Mouse (Mus musculus): ENCODE results near the gene Gna11. TPM values are rescaled to one million over a fixed set of nuclear protein-coding genes. Genes with fewer than 3 reads are reported as not detected.

The Gna11 gene
- polyA plus RNA-seq (2012; rRNA removed): 20.3 and 23.1 TPM in 2 replicates

DNA sequence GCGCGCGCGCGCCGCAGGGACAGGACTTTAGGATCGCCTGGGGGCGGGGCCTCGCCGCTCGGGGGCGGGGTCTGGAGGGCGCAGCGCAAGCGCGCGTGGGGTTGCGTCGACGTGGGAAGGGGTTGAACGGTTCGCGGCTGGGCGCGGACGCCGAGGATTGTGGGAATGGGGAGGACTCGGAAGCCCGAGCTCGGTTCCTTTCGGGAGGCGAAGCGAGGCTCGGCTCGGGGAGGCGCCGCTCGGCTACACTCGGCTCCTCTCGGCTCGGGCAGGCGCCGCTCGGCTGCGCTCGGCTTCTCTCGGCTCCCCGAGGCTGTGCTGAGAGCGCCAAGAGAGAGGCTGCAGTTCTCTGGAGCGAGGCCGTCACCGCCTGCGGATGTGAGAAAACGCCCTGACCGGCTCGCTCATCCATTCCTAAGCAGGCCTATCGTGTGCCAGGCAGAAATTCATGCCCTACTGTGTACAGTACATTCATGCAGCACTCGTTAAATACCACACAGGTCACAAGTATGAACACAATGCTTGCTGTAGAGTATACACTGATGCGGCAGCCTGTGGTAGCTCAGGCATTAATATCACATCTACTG is at the start of gene Gna11:
Gene Gna11, minus strand, starts transcription at position 30 of the 587 bp plus-strand sequence.

DNA sequence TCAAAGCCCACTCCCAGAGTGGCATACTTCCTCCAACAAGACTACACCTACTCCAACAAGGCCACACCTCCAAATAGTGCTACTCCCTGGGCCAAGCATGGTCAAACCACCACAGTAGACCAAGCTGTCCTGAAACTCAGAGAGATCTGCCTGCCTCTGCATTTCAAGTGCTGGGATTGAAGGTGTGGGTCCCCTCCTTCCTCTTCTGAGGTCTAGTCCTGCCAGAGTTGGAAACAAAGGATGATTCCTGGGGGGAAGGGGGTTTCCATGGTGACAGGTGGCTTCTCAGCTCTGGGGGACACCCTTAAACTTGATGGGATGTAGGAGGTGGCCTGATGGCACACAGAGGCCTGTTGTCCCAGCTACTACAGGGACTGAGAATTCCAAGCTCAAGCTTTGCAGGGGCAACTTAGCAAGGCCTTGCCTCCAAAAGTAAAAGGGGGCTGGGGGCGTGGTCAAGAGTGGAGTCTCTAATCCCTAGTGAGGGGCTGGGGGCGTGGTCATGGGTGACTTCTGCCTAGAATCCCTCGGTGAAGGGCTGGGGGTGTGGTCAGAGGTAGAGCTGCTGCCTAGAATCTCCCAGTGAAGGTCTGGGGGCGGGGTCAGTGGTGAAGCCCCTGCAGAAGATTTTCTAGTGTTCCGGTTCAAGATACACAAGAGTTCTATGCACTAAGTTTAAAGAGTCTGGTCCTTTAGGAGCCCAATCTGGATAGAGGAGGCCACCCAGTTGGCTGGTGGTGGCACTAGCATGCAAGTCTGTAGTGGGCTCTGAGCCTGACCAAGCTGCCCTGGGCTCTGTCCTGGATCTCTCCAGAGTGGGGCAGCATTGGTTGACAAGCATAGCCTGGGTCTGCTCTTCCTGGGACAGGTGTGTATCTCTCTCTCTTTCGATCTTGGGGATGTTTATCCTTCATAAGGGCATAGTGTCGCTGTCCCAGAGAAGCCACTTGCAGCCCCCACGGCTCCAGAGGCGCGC is 29.4 kb upstream of the Gna11 start, which contains the start of gene Tle2:
Gene Tle2, plus strand, starts transcription at position 481 of the 976 bp plus-strand sequence.

DNA sequence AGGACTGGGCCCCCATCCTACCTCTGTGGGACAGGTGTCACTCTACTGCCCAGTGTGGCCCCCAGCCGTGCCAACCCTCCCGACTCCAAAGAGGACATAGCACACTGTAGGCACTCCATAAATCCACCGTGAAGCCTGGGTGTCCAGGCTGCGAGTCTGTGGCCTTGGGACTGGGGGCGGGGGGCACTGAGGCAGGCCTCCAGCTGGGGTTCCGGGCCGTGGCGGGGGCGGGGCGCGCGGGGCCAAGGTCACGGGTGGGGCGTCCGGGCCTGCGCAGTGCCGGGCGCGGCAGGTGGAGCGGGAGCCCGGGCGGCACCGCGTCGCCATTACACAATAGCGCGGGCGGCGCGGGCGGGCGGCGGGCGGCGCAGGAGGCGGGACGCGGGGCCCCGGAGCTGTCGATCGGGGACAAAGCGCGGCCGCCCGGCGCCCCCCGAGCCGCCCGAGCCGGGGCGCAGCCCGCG is 14.2 kb upstream of the Gna11 start, which contains the start of gene Aes:
Gene Aes, plus strand, starts transcription at position 326 of the 464 bp plus-strand sequence.

DNA sequence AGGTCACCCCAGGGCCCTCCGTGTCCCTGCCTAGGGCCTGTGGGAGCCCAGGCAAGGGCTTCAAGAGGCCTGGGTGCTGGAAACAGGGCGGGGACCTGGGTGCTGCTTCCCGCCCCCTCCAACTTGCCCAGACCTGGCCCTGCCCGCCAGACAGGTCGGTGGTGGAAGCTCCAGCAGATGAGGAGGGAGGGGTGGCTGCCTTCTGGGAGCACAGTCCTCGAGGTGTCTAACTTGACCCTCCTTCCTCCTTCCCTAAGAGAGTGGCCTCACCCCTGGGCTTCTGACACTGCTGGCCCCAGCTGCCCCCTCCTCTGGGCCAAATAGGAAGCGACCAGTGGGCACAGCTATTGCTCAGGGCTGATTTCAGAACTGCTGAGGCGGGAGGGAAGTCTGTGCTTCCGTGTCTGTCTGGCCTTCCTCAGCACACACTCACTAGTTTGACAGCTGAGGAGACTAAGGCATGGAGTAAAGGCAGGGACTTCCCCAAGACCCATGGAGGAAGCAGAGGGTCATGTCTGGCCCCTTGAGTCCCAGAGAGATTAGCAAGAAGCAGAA is 20.9 kb downstream of the Gna11 start, which contains the start of gene Gna15:
Gene Gna15, minus strand, starts transcription at position 175 of the 555 bp plus-strand sequence.

DNA sequence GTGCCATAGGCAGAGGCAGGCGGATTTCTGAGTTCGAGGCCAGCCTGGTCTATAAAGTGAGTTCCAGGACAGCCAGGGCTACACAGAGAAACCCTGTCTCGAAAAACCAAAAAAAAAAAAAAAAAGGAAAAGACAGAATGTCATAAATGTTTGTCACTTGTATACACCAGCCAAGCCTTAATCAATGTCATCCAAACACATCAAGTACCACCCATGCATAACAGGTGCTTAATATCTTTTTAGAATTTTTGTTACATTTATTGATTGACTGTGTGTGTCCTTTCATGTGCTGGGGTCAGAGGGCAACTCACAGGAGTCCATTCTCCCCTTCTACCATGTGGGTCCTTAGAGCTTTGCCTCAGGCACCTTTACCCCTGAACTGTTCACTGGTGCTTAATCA is 45.0 kb downstream of the Gna11 start, which contains the start of gene S1pr4:
Gene S1pr4, minus strand, starts transcription at position 101 of the 400 bp plus-strand sequence.

DNA sequence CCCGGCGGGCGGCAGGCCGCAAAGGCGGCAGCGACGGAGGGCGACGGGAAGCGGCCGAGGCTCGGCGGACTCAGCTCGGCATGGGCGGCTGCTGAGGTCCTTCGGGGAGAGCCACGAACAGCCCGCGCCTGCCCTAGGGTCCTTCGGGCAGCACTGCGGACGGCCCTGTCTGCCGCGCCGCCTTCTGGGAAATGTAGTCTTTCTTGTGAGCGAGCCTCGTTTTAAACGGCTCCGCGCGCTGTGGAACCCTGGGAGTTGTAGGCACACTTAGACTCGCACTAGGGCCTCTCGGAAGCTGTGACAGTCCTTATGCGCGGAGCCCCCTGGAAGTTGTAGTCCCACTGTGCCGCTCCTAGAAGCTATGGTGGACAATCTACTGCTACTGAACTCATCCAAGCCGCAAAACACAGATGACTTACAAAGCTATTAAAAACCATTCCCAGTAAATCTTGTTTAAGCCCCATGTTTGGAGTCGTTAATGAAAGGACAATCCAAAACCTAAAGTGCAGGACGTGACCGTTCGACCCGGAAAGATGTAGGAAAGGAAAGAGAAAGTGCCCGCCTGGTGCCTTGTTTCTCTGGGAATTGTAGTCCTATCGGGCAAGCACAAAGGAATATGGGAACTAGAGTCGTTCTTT is 48.6 kb downstream of the Gna11 start, which contains the start of gene Ncln:
Gene Ncln, minus strand, starts transcription at position 129 of the 638 bp plus-strand sequence.

DNA sequence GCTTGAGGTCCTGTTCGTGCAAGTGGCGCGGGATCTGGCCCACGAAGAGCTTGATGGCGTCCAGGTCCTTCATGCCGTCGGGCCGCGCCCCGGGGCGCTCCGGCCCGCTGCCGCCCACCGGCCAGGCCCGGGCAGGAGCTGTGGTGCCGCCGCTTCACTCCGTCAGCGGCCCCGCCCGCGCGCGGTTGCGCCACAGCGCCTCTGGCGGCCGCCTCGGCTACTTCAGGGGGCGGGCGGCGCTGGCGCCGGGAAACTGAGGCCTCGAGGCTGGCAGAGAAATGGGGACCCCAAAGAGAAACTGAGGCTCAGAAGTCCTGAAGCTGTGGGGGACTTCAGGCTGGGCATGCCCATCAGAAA is 62.5 kb downstream of the Gna11 start, which contains the start of gene Celf5:
Gene Celf5, minus strand, starts transcription at position 177 of the 357 bp plus-strand sequence.

Other genes with a start within 250 kb of the Gna11 start
- 12.9 and 13.4 TPM in 2 replicates for gene Cactin, start 224.1 kb downstream of the Gna11 start, polyA plus RNA-seq (2012; rRNA removed)
- 3.1 and 3.4 TPM in 2 replicates for gene Tbxa2r, start 216.5 kb downstream of the Gna11 start, polyA plus RNA-seq (2012; rRNA removed)
- gene Gipc3, start 201.9 kb downstream of the Gna11 start, polyA plus RNA-seq (2012; rRNA removed): 0.02 TPM in 2 replicates
- 24.1 and 27.6 TPM in 2 replicates for gene Hmg20b, start 194.7 kb downstream of the Gna11 start, polyA plus RNA-seq (2012; rRNA removed)
- 8.7 and 8.9 TPM in 2 replicates for gene Mfsd12, start 187.7 kb downstream of the Gna11 start, polyA plus RNA-seq (2012; rRNA removed)
- gene 4930404N11Rik, start 179.4 kb downstream of the Gna11 start, polyA plus RNA-seq (2012; rRNA removed): 0.39 and 1.0 TPM in 2 replicates
- 54.1 and 61.6 TPM in 2 replicates for gene Fzr1, start 166.7 kb downstream of the Gna11 start, polyA plus RNA-seq (2012; rRNA removed)
- gene Dohh, start 160.8 kb downstream of the Gna11 start, polyA plus RNA-seq (2012; rRNA removed): 27.6 and 28.9 TPM in 2 replicates
- gene Gm48551, start 160.7 kb downstream of the Gna11 start, polyA plus RNA-seq (2012; rRNA removed): 0.58 and 0.75 TPM in 2 replicates
- gene Gm48552, start 156.2 kb downstream of the Gna11 start, polyA plus RNA-seq (2012; rRNA removed): 0.64 and 0.82 TPM in 2 replicates
- 2.6 and 3.4 TPM in 2 replicates for gene Smim24, start 152.1 kb downstream of the Gna11 start, polyA plus RNA-seq (2012; rRNA removed)
- gene Nfic, start 89.6 kb downstream of the Gna11 start, polyA plus RNA-seq (2012; rRNA removed): 1.7 and 1.9 TPM in 2 replicates
- gene Celf5, start 62.5 kb downstream of the Gna11 start, polyA plus RNA-seq (2012; rRNA removed): 0.02 and 0.06 TPM in 2 replicates
- gene Ncln, start 48.8 kb downstream of the Gna11 start, polyA plus RNA-seq (2012; rRNA removed): 65.7 and 83.5 TPM in 2 replicates
- gene S1pr4, start 45.1 kb downstream of the Gna11 start, polyA plus RNA-seq (2012; rRNA removed): 5.4 and 5.7 TPM in 2 replicates
- 4.0 and 4.2 TPM in 2 replicates for gene Gna15, start 21.0 kb downstream of the Gna11 start, polyA plus RNA-seq (2012; rRNA removed)
- 179 and 189 TPM in 2 replicates for gene Aes, start 14.3 kb upstream of the Gna11 start, polyA plus RNA-seq (2012; rRNA removed)
- gene Tle2, start 29.4 kb upstream of the Gna11 start, polyA plus RNA-seq (2012; rRNA removed): 5.9 and 6.8 TPM in 2 replicates
- 4.9 and 5.2 TPM in 2 replicates for gene Tle6, start 55.9 kb upstream of the Gna11 start, polyA plus RNA-seq (2012; rRNA removed)
- gene BC025920, start 61.1 kb upstream of the Gna11 start, polyA plus RNA-seq (2012; rRNA removed): 1.5 and 2.0 TPM in 2 replicates
- 7.5 and 8.7 TPM in 2 replicates for gene Sirt6, start 82.6 kb upstream of the Gna11 start, polyA plus RNA-seq (2012; rRNA removed)
- gene Ankrd24, start 83.3 kb upstream of the Gna11 start, polyA plus RNA-seq (2012; rRNA removed): 10.1 and 10.8 TPM in 2 replicates
- 0.63 and 0.76 TPM in 2 replicates for gene Gm10778, start 103.9 kb upstream of the Gna11 start, polyA plus RNA-seq (2012; rRNA removed)
- 1.3 and 1.5 TPM in 2 replicates for gene Zfp433, start 159.6 kb upstream of the Gna11 start, polyA plus RNA-seq (2012; rRNA removed)
- 0.57 and 0.64 TPM in 2 replicates for gene Gm3055, start 226.0 kb upstream of the Gna11 start, polyA plus RNA-seq (2012; rRNA removed)

All from liver, embryonic 18 days (tissue).